Mouse (Mus musculus) hindlimb bud, embryonic 11.5 days (tissue): ENCODE measurements at regions not wholly inside any gene's neighbourhood (a gene's known extent, or its start where the extent isn't known, plus 50 kb on each side); places are given as distances from the start of the nearest gene placed in this dataset.

Experiments used
- DNase-seq: peaks from one replicate; pipeline ENCODE4 v3.0.0-alpha.2; 2012; ENCODE audit warnings: low read depth, low spot score; ENCODE audit errors: extremely low spot score

DNA sequence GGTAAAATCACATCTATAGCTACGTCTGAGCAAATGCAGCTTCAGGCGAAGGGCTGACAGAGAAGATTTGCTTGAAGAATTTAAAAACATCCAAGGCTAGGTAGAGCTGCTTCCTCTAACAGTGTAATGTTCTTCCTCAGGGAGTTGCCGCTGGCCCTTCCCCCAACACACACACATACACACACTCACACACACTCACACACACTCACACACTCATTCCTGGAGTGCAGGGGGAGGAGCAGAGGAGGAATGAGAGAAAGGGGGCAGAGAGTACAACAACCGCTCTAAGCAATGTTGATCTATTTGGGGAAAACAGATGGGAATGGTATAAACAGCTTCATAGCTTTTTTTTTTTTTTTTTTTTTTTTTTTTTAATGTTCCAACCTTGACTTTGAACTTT, 232.6 kb downstream of the Rnf152 start:
- DNase-seq: no peak

DNA sequence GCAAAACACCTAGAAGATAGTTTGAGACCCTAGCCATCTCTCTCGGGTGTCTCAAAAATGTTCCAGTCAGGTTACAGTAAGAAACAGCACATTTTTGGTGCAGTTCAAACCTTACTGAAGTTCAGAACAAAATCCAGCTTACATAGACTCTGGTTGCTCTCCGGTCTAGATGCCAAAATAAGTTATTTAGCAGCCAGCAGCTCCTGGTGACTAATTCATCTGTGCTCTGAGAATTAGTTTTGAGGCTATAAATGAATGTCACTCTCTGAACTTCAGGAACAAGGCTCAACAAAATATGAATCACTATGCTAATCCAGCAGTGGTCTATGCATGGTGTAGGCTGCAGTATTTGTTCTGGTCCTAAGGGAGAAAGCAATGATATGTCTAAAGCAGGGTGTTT, 238.6 kb downstream of the Rnf152 start:
- DNase-seq: no peak

DNA sequence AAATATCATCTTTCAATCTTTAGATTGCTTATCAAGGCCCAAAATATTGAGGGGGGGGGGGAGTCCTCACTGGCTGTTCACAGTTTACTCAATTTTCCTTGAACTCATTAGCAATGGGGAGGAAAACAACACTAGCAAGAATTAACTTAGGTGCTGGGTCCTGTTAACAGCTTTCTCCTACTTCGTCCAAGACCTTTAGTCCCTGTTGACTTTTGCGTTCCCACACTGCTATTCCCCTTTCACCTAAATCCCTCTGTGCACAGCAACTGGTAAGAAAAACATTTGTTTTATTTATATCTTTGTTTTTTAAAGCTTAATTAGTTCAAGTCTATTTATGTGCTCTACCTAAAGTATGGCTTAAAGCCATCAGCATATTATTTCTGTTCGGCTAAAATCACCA, 240.3 kb downstream of the Rnf152 start:
- DNase-seq: no peak

DNA sequence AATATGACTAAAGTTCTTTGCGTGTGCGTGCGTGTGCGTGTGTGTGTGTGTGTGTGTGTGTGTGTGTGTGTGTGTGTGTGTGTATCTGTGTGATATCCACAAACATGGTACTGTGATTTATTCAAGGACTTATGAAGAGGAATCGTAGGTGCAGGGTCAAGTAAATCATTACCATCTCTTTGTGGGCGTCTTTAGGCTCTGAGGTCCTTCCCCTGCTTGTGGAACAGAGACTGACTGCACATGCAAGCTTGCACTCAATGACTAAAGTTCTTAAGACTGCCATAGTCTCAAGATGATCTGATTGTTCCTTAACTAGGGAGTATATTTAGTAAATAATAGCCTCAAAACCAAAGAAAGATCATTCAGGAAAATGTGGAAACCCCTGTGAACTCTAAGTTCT, 241.1 kb downstream of the Rnf152 start:
- no peak for DNase-seq

DNA sequence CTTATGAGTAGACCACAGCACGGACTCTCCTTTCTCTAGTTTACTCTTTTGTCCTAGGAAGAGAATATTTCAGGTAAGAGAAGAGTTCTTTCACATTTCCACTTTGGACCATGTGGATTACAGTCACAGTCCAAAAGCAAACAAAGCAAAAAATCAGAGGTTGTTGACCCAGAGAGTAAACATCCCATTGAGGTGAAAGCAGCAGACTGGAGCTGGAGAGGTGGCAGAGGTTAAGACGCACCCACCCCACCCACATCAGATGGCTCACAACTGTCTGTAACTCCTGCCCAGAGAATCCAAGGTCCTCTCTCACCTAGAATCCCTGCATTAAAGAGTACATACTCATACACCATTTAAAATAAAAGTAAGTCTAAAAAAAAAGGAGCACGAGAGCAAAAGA, 241.7 kb downstream of the Rnf152 start:
- DNase-seq: no peak

DNA sequence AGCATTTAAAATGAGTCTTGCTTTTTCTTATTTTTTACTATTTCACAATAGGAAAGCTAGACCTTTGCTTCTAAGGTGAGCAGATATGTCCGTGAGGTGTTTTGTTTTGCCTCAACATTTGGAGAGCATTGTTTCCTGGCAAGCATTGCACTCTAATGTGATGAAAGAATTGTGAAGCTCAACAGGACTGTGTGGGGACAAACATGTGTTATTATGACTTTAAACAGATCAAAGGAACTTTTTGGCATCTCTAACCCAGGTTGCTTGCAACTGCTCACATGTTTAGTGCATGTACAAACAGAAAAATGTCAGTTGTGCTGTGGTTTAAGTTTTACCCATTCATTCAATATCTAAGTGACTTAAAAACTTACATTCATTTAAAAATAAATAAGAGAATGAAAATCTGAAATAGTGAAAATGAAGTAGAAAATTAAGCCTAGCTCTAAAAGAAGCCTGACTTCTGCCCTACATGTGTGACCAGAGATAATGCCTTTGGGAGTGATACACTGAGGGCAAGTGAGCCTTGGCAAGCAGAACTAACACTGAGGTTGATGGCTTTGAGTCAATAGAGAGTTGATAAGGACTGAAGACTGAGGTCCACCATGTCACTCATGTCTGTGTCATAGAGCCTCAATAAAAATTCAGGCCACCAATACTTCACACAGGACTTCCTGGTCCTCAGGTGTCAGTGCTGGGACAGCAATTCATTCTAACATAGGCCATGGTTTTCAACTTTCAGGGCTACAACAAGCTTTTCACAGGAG, 243.6 kb downstream of the Rnf152 start:
- DNase-seq: no peak

DNA sequence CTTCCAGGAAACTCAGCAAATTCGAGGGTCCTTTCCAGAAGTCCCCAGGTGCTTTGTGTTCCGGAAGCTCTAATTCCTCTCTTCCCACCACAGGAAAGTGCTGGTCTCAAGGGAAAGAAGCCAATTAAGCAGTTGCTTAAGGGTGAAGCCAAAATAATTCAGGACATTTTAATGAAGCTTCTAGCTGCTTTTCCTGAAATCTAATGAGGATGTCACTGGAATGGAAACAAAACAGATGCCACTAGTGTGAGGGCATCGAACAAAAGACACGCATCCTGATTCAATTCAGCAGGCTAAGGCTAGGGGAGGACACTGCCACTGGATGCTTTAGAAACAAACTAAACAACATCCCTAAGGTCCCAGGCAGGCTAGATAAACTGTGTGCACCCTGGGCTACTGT, 245.3 kb downstream of the Rnf152 start:
- DNase-seq: no peak

DNA sequence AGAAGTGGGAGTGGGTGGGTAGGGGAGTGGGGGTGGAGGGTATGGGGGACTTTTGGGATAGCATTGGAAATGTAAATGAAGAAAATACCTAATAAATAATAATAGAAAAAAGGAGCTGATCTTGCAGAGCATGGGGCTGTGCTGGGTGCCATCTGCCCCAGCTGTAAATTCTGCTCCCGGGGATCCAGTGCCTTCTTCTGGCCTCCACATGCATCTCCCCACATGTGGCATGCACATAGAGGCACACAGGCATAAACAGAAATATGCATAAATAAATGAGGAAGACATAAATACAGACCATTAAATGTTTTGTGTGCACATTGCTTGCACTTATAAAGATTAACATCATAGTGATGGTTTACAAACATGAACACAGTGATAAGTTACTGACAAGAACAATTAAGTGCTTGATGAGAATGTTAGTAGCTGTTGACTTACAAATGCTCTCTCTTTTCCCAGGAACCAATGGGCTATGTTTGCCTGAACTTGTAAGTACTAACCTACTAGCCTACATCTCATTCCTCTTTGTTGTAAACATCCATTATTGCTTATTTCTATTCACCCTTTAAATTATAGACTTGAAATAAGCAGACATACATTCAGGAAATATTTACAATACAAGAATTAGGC, 245.8 kb downstream of the Rnf152 start:
- no peak for DNase-seq

DNA sequence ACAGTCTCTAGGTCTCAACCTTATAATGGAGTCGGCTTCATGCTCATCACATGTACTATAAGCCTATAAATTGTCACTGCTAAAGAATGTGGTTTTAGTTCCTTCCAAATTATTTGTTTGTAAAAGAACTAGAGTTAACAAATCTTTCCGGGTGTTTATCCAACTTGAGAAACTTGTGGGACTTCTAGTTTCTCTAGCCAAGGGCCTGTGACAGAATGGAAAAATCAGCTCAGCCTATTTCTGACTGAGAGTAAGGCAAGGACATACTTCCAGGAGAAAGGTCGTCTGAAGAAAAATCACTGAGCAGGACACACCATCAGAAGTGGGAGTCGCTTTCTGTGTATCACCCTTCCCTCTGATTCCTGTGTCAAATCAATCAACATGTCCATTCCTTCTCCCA, 248.7 kb downstream of the Rnf152 start:
- no peak for DNase-seq

DNA sequence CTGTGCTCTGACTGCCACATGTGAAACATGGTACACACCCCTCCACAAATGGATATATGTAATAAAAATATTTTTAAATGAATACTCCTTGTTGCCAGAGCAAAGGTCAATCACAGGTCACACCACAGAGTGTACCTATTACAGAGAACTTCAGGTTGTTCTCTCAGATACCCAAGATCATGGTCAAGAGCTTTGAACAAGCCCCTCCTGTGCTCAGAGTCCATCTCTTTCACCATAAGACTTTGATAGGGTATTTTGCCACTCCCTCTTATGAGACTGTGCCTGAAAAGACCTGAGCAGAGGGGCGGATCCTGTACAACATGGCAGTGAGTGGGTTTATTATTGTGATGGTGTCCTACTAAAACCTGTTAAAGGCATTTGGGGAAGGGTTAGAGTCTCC, 249.3 kb downstream of the Rnf152 start:
- no peak for DNase-seq

DNA sequence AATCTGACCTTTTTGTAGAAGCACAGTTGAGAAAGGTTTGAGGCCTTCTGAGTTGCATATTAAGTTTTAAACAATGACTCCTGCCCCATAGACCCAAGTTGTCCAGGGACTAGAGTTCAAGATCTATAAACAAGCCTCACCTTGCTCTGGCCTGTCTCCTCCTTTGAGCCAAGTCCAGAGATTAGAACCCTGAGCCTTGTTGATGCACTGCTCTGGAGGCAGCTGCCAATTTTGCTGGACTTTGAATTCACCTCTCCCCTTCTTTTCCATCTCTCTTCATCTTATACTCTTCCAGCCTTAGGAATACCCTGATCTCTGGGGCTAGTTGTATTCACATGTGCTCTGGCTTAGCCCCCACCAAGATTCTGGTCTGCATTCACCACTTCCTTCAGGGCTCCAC, 251.3 kb downstream of the Rnf152 start:
- DNase-seq: no peak

DNA sequence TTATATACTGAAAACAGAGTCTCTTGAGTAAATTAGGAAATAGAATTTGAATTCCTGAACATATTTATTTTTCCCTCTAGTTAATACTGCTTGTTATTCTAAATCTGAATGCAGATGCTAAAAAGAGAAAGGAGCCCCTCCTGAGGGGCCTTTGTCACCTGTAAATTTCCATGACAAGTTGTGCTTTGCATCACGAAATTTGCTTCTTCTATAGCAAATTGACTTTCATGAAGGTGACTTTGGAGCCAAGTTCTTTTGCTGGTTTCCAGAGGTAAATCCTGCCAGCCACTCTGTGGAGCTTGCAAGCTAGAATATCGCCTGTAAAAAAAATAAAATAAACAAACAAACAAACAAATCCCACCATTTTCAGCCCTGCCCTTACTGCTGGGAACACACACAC, 261.4 kb downstream of the Rnf152 start:
- DNase-seq: no peak

DNA sequence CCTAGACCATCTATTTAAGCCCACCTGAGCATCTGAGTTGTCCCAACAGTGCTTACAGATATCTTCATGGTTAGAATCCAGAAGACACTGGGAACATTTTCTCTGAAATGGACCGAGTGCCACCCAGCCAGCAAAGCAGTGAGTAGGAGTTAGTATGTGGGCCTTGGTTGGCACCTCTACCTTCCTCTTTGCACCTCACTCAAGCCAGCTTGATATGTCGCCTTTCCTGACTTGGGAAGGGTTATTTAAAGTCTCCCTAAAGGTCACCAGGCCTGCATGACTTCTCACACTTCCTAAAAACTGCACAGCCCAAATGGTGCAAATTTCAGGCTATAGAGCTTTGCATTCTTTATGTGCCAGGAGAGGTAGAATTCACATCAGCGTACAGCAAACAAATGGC, 262.0 kb downstream of the Rnf152 start:
- no peak for DNase-seq

DNA sequence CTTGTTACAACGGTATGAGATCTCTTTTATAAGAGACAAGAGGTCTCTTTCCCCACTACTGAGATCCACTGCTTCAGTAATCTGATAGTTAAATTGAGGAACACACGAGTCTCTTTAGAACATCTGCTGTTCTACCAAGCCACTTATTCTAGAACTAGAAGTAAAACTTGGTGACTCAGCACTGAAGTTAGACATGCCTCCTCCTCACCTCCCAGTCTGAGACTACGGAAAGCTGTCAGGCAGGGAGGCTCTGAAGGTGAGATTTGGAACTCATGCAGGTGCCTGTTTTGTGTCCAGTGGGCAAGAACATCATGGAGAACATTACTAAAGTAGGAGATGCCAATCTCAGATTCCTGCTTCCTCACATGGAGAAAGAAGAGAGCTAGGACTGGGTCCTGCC, 262.6 kb downstream of the Rnf152 start:
- DNase-seq: no peak

DNA sequence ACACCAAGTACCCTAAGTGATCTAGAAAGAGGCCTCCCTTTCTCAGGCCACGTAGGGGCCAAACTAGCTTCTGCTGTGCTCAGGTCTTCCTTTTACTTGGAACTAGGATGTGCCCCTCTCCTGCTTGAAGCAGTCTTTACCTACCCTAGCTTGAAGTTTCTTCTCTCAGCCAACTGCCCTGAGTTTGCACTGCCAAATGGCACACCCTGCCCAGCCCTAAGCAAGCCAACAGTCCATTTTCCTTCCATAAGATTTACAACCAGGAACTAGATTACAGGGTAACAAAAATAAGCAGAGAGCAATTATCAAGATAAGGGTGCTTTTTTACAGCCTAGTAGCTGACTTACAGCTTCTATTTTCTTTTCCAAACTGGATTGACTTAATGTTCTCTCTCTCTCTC, 263.5 kb downstream of the Rnf152 start:
- no peak for DNase-seq

DNA sequence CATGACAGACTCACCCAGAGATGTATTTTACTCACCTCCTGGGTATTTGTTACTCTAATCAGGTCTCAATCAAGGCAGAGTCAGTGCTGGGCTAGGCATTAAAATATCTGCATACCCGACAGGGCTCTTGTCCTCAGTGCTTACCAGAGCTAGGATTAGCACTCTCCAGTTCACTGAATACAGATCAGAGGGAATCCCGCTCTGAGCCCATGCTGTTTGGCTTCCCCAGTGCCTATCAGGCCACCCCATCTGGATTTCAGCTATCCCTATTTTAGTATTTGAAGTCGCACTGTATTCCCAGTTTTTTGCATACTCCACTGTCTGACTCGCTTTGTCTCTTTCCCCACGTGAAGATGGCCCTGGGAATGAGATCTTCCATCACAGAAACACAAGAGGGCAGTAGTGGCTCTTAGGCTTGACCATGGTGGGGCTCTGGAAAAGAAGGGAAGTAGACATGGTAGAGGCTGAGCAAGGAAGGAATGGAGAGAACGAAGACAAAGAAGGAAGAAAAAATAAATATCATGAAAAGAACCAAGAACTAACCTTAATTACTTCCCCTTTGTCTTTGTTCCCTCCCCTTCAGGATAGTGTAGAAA, 264.1 kb downstream of the Rnf152 start:
- no peak for DNase-seq

DNA sequence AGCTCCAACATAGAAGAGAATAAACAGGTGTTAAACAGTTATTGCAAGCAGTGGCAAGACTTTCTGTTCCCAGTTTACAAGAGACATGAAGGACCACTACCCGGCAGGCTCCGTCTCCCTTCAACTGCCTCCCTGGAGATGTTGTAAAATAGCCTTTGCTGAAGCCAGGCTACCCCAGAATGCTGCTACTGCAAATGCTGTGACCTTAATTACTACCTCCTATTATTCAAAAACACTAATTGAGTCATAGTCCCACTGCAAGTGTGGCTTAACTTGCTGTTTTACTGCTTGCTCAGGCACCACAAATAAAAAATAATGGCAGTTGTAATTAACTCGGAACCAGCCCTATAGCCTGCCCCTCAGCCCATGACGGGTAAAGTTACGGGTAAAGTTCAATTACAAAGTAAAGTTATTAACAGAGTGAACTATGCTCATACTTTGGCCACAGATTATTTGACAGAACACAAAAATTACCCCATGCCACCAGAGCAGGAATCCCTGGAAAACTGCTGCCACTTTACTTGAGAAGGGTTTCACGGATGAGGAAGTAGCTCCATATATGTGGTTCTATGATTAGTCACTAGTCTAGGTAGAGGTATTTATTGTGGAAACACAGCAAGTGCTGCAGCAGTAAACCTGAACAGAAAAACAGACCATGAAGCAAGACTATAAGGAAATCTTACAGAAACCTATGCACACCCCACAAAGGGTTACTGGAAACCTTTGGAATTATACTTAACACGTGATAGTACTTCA, 267.6 kb downstream of the Rnf152 start:
- DNase-seq: no peak

DNA sequence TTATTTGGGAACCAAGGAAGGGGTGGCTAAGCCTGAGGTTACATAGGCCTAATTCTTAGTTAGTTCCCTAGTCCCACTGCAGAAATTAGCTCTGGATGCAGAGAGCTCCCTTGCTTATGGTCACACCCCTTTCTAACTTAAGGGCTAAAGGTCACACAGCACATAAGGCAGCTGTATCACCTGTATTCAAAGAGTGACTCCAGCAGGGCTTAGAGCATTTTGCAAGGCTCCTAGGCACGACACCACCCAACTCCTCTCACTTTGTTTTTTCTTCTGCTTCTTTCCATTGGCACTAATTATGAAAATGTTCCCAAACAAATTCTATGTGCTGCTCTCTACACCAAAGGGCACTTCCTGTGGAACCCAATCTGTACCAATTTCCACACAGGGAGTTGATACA, 268.9 kb downstream of the Rnf152 start:
- DNase-seq: no peak

DNA sequence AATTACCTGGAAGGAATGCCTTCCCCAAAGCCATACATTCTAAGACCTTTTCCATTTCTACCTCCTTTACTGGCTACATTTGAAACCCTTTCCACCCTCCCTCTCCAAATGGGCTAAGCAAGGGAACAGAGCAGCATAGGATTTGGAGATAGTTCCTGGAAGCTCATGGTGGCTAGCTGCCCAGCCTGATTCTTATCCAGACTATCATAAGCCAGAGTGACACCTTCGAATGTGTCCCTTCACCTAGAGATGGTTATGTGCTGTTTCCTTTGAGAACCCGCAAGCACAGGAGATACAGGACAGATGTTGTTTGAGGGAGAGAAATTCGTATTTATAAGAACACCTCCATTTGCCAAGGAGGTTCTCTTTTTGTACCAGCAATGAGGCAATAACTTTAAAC, 272.0 kb downstream of the Rnf152 start:
- DNase-seq: no peak

DNA sequence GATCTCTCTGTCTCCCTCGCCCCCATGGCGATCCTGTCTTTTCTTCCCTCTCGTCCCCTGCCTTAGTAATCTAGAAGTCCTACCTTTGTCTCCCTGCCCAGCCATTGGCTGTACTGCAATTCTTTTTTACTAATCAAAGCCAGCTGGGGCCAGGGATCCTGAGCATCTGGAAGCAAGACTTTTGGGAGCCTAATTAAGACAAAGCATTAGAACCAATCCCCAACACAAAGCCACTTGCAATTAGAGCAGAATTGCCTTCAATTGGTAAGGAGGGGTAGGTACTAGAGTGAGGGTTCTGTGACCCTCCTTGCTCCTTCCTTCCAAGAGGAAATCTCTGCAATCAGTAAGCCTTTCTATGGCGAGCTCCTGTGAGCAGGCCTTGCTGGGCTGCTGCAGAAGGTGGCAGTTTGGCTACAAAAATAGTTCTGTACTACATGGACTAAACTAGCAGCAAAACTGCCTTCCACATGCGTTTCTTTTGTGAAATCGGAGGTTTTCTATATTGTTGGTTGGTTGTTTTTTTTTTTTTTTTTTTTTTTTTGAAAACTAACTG, 272.9 kb downstream of the Rnf152 start:
- no peak for DNase-seq

DNA sequence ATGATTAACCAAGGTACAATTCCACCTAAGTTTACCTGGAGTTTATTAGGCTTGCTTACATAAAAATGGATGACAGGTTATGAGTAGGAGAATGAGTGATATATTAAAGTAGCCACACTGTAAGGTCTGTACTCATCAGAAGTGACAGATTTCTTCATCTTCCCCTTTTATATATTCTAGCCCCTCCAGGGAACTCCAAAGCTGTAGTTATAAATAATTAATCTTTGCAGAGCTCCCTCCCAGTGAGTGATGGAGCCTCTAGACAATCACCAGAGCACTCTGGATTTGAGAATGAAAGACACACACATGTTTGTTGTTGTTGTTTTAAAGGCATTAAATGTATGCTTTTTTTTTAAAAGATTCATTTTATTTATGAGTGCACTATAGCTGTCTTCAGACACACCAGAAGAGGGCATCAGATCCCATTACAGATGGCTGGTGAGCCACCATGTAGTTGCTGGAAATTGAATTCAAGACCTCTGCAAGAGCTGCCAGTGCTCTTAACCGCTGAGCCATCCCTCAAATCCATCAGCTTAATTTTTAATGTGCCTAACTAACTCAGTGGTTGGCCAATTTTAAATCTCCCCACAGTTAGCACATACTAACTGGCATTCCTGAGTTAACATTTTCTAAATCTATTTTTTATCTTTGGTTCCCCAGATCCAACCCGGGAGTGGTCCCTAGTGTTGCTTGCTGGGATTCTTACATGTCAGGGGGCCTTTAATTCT, 273.5 kb downstream of the Rnf152 start:
- no peak for DNase-seq
